Mouse (Mus musculus): ENCODE measurements around the gene Ldb1.
A peak's percentile ranks its signal among the peaks of the same experiment; 100 is the strongest.

DNA sequence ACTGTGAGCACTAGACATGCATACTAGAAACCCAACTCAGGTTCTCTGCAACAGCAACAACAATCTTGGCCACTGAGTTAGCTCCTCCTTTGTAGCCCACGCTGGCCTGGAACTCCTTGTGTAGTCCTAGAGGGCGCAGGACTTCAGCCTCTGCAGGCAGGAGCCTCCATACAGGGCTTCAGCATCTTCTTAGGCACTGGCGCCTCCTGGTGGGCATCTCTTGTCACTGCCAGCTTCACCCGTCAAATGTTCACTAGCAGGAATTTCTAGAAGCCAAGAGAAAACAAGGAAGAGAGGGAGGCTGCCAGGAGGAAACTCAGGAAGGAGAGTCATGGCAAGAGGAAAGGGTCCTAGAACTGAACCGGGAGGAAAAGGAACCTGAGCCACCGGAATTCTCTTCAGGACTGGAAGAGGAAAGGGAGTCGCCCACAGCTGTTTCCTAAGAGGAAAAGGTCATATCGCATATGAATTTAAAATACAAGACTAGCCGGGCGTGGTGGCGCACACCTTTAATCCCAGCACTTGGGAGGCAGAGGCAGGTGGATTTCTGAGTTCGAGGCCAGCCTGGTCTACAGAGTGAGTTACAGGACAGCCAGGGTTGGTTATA, 30.3 kb downstream of the Ldb1 start:
- TF ChIP-seq EP300 (IDR thresholded peaks at IDR 0.05; ENCODE audit: low read length) = no peak
- TF ChIP-seq POLR2A (IDR thresholded peaks at IDR 0.05; ENCODE audit: low read depth, low read length) = no peak
- no peak for TF ChIP-seq NRF1 (IDR thresholded peaks at IDR 0.05; ENCODE audit: low read depth, low read length)
- no peak for TF ChIP-seq MEF2A (IDR thresholded peaks at IDR 0.05; ENCODE audit: borderline replicate concordance, low read depth, low read length)
- no peak for TF ChIP-seq TCF12 (IDR thresholded peaks at IDR 0.05; ENCODE audit: low read depth, low read length)
- peak; percentile 27; the same call in 1 of the 2 replicates for TF ChIP-seq MYC (IDR thresholded peaks at IDR 0.05; ENCODE audit: low read depth, low read length)
- no peak for TF ChIP-seq CHD1 (IDR thresholded peaks at IDR 0.05; ENCODE audit: low read depth, low read length)
- peak; percentile 86 to 100 for TF ChIP-seq CTCF (conservative IDR thresholded peaks at IDR 0.05 in 1 of 2, IDR thresholded peaks at IDR 0.05 in 1 of 2; ENCODE audit: low read depth in 2 of 2, low read length in 2 of 2)
- no peak for TF ChIP-seq E2F4 (IDR thresholded peaks at IDR 0.05; ENCODE audit: insufficient replicate concordance, low read depth, low read length)
- TF ChIP-seq SMC3 (IDR thresholded peaks at IDR 0.05; ENCODE audit: low read depth, low read length) = peak; percentile 99
- TF ChIP-seq MXI1 (IDR thresholded peaks at IDR 0.05; ENCODE audit: low read depth, low read length) = no peak
